Mouse (Mus musculus) cerebellum, postnatal 4 days (tissue): ENCODE data around the gene Thada.

Experiments
- DNase-seq, 2 experiments: peaks; one replicate each; pipeline ENCODE4 v3.0.0; 2022; ENCODE audit warnings: low spot score in 2 of 2, mixed read lengths in 1 of 2

Gene Thada

GRCm38 (mm10) chr17:84342299-84342817 is 123.6 kb downstream of the Thada start:
- DNase-seq: no peak

GRCm38 (mm10) chr17:84341686-84342085 is 124.3 kb downstream of the Thada start:
- DNase-seq: no peak

DNA sequence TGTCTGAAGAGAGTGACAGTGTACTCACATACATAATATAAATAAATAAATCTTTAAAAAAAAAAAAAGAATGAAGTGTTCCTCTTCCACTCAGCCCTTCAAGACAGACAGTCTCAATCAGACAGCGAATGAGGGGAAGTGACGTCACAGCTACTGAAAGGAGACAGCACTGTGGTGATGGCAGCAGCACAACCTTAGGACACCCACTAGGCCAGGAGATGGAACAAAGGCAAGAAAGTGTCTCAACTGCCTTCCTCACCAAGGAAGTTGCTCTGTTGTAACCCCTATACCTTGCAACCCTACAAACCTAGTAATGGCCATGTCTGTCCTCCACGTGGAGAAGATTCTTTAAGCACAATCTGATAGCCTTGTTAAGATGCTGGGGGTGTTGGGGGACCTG is 125.4 kb downstream of the Thada start:
- DNase-seq: no peak

GRCm38 (mm10) chr17:84335996-84336395 is 130.0 kb downstream of the Thada start:
- DNase-seq: no peak

GRCm38 (mm10) chr17:84335076-84335475 is 130.9 kb downstream of the Thada start:
- no peak for DNase-seq

GRCm38 (mm10) chr17:84334241-84335014 is 131.6 kb downstream of the Thada start:
- DNase-seq: no peak

DNA sequence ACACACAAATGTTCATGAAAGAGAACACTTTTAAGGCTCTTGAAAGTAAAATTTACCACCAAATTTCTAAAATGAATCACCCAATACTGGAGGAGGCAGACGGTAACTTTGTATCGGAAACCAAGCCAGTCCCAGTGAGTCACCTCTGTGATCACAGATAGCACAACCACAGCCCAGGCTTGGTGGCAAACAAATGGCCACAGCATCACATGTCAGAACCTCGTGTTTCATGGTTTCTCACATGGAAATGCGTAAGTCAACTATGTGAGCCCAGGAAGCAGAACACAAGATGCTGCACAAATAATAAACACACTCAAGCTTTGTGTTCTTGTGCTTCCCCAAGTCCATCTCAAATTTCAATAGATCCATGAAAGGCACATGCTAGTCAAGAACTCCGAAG is 133.1 kb downstream of the Thada start:
- no peak for DNase-seq

DNA sequence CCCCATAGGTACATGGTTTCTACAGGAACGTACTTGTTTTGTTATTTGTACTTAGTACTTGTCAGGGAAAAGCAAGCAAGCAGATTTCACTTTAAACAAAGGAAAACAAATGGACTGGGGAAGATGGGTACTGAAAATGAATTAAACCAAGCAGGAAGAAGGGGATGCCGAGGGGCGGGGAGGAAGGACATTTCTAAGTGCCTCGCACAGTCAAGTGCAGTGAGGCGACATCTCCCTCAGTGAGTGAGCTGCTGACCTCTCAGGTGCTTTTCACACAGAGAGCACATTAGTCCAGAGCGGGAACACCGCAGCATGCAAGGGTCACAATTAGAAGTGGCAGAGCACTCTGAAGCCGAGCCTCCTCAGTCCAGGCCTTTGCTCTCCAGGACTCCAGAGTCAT is 135.0 kb downstream of the Thada start:
- DNase-seq: no peak

- DNase-seq: no peak
Observed at GRCm38 (mm10) chr17:84330506-84330905, 135.5 kb downstream of the Thada start.

- no peak for DNase-seq
Observed at GRCm38 (mm10) chr17:84329906-84330470, 136.0 kb downstream of the Thada start.

DNA sequence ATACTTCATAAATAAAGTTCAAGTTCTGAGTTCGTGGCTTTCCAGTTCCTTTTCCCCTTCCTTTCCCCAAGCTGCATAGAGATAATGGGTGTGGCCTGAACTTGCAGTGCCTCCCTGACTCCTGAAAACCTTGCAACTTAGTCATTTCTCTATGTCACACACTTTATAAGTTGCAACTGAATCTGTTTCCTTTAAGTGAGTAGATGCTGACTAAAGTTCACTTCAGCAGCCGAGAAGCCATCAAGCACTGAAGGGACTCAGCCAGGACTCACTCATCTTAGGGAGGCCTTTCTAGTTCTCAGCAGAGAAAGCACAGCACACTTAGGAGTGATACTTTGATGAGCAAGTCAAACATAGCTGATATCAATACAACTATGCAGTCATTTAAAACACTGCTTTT is 137.5 kb downstream of the Thada start:
- no peak for DNase-seq

DNA sequence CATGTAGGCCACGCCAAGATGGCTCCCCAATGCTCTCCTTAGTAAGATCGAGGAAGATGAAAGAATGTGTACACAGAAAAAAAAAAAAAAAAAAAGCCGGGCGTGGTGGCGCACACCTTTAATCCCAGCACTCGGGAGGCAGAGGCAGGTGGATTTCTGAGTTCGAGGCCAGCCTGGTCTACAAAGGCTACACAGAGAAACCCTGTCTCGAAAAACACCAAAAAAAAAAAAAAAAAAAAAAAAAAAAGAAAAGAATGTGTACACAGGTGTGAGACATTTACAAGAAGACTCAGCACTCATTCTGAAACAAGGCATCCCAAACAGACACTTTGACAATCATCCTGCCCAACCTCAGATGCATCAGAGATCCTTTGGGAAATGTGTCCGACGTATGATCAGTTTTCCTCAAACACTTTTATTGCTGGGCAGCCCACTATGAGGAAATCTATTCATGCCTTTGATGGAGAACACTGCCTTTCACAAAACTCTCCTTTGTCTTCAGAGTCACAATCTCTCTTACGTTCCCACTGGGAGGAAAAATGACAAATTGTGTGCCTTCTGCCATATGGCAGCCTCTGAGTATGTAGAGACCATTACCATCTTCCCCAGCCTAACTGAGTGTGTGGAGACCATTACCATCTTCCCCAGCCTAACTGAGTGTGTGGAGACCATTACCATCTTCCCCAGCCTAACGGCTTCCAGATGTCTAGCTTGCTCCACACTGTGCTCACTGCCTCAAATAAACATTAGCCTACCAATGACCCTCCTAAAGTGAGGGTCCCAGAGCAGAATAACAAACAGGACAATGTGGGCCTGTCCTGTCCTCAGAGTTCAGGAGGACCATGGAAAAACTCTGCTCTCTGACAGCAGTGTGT is 138.7 kb downstream of the Thada start:
- DNase-seq: no peak

- no peak for DNase-seq
Observed at GRCm38 (mm10) chr17:84322176-84322575, 143.8 kb downstream of the Thada start.

DNA sequence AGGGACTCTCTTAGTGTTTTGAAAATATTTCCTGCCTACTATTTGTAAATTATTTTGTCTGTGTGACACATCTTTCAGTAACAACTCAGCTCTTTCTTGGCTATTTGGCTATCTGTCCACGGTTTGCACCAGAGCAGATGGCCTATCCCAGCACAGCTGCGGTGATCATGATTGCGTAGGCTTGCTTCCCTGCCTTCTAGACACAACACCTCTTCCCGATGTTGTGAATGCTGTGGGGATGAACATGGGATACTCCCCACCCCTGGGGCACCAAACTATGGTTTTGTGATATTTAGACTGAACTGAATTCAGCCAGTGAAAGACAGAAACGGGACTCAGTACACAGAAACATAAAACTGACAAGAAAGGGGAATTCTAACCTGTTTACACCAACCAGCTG is 144.7 kb downstream of the Thada start:
- no peak for DNase-seq

DNA sequence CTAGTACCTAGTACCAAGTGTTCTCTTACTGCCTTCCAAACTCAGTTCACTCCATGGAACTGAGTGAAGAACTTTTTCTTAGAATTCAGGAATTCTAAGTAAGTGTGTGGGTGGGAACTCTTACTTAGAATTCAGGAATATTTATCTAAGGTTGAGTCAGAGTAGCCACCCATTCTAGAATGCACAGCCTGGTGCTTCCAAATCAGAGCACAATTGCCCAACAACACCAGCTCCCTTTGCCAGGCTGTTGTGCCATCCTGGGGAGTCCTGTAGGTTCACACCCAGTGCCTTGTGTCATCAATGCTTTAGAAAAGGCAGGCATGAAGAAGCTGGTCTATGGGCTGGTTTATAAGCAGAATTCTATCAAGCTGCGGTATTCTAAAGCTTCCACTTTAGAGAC is 145.4 kb downstream of the Thada start:
- no peak for DNase-seq

DNA sequence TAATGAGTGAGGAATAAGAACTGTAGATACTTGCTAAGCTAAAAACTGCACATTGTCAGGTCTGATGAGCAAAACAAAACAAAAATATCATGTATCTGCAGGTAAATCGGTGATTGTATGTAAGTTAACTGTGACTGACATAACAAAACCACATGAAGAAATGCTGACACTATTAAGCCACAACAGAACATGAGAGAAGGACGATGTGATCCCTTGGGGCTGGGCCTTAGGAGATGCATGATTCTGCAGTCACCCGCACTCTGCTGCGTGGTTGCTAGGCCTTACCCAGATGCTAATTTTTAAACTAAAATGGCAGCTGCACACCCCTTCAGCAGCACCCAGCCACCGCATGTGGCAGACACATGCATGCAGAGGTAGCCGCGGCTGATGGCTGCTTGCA is 151.7 kb downstream of the Thada start:
- DNase-seq: no peak

- no peak for DNase-seq
Observed at GRCm38 (mm10) chr17:84313494-84313893, 152.5 kb downstream of the Thada start.

DNA sequence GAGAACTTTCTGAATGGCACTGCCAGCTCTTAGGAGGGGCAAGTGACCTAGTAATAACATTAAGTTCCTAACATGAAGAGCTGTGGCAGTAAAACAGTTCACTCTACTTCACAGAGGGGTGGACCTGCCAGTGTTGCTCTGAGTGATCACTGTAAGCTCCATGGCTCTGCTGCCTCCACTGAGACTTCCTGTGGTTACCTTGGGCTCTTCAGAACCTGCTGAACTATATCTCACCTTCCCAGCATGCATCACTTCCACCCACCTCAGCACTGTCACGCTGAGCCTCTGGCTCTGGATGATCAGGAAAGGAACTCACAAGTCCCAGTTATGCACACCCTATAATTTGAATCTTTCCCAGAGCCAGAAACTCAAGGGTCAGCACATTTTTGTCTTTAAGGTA is 159.9 kb downstream of the Thada start:
- DNase-seq: no peak

GRCm38 (mm10) chr17:84305074-84305473 is 160.9 kb downstream of the Thada start:
- no peak for DNase-seq

GRCm38 (mm10) chr17:84304141-84304540 is 161.9 kb downstream of the Thada start:
- DNase-seq: no peak

DNA sequence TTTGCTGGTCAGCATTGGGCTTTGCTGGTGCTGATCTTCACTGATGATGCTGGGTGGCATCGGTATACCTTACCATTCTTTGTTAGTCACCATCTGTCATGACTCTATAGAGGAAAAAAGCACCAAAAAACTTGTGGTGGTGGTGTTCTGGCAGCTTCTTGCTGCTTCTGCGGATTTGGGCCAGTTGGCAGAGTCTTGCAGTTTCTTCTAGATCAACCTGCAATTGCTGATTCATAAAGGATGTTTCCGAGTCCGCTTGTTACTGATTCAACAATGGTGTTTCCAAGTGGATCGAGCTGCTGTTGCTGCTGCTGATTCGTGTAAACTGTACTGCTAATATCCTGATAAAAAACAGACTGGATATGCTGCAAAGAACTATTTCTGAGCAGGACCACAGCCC is 168.0 kb downstream of the Thada start:
- no peak for DNase-seq

DNA sequence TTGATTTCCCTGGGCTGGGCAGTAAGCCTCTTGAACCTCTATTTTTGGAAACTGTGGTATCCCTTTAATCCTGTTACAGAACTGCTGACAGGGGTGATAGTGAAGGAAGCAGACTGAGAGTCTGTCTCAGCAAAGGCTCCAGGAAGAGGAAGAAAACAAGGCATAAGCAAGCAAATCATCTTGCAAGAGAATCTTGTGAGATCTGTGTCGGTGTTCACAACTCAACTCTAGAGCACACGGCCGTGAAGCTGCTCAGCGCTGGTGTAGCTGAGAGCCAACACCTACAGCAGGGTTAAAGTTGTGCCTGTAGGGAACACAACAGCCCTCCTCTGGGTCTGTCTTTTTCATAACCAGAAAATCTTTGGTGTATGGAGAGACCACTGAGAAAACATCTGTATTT is 172.8 kb downstream of the Thada start:
- no peak for DNase-seq
